Mouse (Mus musculus): ENCODE measurements around the gene Wars. TPM values are rescaled to one million over a fixed set of nuclear protein-coding genes. Genes with fewer than 3 reads are reported as not detected.

Wars gene
- polyA plus RNA-seq, 1 experiment from 2014 or later, result 70.7 TPM

GRCm38 (mm10) chr12:108914709-108915340 lies 20.9 kb upstream of the Wars start:
- ATAC-seq (ENCODE audit: low FRiP score, low TSS enrichment) (no peak), DNase-seq (ENCODE audit: low spot score) (no peak)
- no peaks in the 10 kb centered on the region for H3K9me3 ChIP-seq (ENCODE audit: control insufficient read depth, low read length)
- H3K27ac ChIP-seq (replicated peaks), result no peak overlapping the region; the same call in 1 of the 2 replicates
- TF ChIP-seq EP300 (optimal IDR thresholded peaks at IDR 0.05), result no peak
- TF ChIP-seq CTCF (IDR thresholded peaks at IDR 0.05; ENCODE audit: low read depth), result no peak
- no peak overlapping the region for H3K9ac ChIP-seq (ENCODE audit: low read length)
- WGBS, result 47% methylated on average over 12 of the region's 12 CpGs
- no peaks in the 10 kb centered on the region for H3K27me3 ChIP-seq (ENCODE audit: control insufficient read depth, insufficient read depth, low read length)
- H3K36me3 ChIP-seq (ENCODE audit: control insufficient read depth, insufficient read depth, low read length), result no peaks in the 10 kb centered on the region
- peaks cover 2% of the 10 kb centered on the region; the same call in 1 of the 2 replicates for H3K4me1 ChIP-seq (replicated peaks; ENCODE audit: control insufficient read depth, insufficient read depth)
- no peak overlapping the region for H3K4me2 ChIP-seq (replicated peaks; ENCODE audit: low read depth)
- H3K4me3 ChIP-seq (ENCODE audit: low read depth, low read length), result no peak overlapping the region

- H3K27ac ChIP-seq (replicated peaks), result no peak overlapping the region; the same call in 1 of the 2 replicates
- no peaks in the 10 kb centered on the region for H3K36me3 ChIP-seq (ENCODE audit: control insufficient read depth, insufficient read depth, low read length)
- peaks cover 2% of the 10 kb centered on the region; the same call in 1 of the 2 replicates for H3K4me1 ChIP-seq (replicated peaks; ENCODE audit: control insufficient read depth, insufficient read depth)
- ATAC-seq (ENCODE audit: low FRiP score, low TSS enrichment) (no peak), DNase-seq (ENCODE audit: low spot score) (no peak)
- TF ChIP-seq CTCF (IDR thresholded peaks at IDR 0.05; ENCODE audit: low read depth) (no peak), EP300 (optimal IDR thresholded peaks at IDR 0.05) (no peak)
- H3K27me3 ChIP-seq (ENCODE audit: control insufficient read depth, insufficient read depth, low read length), result no peaks in the 10 kb centered on the region
- H3K4me2 ChIP-seq (replicated peaks; ENCODE audit: low read depth), result no peak overlapping the region
- H3K9ac ChIP-seq (ENCODE audit: low read length), result no peak overlapping the region
- 53% methylated on average over 3 of the region's 3 CpGs for WGBS
- H3K4me3 ChIP-seq (ENCODE audit: low read depth, low read length), result no peak overlapping the region
- H3K9me3 ChIP-seq (ENCODE audit: control insufficient read depth, low read length), result no peaks in the 10 kb centered on the region
Observed at GRCm38 (mm10) chr12:108914198-108914597, 20.2 kb upstream of the Wars start.

GRCm38 (mm10) chr12:108912442-108912841 lies 18.5 kb upstream of the Wars start:
- no peak for ATAC-seq (ENCODE audit: low FRiP score, low TSS enrichment)
- 91% methylated on average over 2 of the region's 2 CpGs for WGBS

GRCm38 (mm10) chr12:108909846-108910433 lies 16.0 kb upstream of the Wars start:
- TF ChIP-seq EP300 (optimal IDR thresholded peaks at IDR 0.05) (no peak), CTCF (IDR thresholded peaks at IDR 0.05; ENCODE audit: low read depth) (no peak)
- Histone ChIP-seq H3K27me3 (ENCODE audit: control insufficient read depth, insufficient read depth, low read length) (no peaks in the 10 kb centered on the region), H3K9ac (ENCODE audit: low read length) (no peak overlapping the region), H3K36me3 (ENCODE audit: control insufficient read depth, insufficient read depth, low read length) (no peaks in the 10 kb centered on the region), H3K27ac (replicated peaks) (no peak overlapping the region), H3K4me3 (ENCODE audit: low read depth, low read length) (no peak overlapping the region), H3K4me2 (replicated peaks; ENCODE audit: low read depth) (no peak overlapping the region), H3K9me3 (ENCODE audit: control insufficient read depth, low read length) (no peaks in the 10 kb centered on the region), H3K4me1 (replicated peaks; ENCODE audit: control insufficient read depth, insufficient read depth) (peaks cover 2% of the 10 kb centered on the region; the same call in 1 of the 2 replicates)
- WGBS, result 52% methylated on average over 8 of the region's 8 CpGs
- no peak for ATAC-seq (ENCODE audit: low FRiP score, low TSS enrichment)
- DNase-seq (ENCODE audit: low spot score), result no peak

More at GRCm38 (mm10) chr12:108912442-108912841, 18.5 kb upstream of the Wars start:
- Histone ChIP-seq H3K4me1 (replicated peaks; ENCODE audit: control insufficient read depth, insufficient read depth) (peaks cover 2% of the 10 kb centered on the region; the same call in 1 of the 2 replicates), H3K9me3 (ENCODE audit: control insufficient read depth, low read length) (no peaks in the 10 kb centered on the region), H3K4me2 (replicated peaks; ENCODE audit: low read depth) (no peak overlapping the region), H3K36me3 (ENCODE audit: control insufficient read depth, insufficient read depth, low read length) (no peaks in the 10 kb centered on the region), H3K4me3 (ENCODE audit: low read depth, low read length) (no peak overlapping the region), H3K27ac (replicated peaks) (no peak overlapping the region), H3K9ac (ENCODE audit: low read length) (no peak overlapping the region), H3K27me3 (ENCODE audit: control insufficient read depth, insufficient read depth, low read length) (no peaks in the 10 kb centered on the region)
- TF ChIP-seq EP300 (optimal IDR thresholded peaks at IDR 0.05), result no peak
- TF ChIP-seq CTCF (IDR thresholded peaks at IDR 0.05; ENCODE audit: low read depth), result no peak
- no peak for DNase-seq (ENCODE audit: low spot score)

- TF ChIP-seq EP300 (optimal IDR thresholded peaks at IDR 0.05) (no peak), CTCF (IDR thresholded peaks at IDR 0.05; ENCODE audit: low read depth) (no peak)
- no peaks in the 10 kb centered on the region for H3K4me1 ChIP-seq (replicated peaks; ENCODE audit: control insufficient read depth, insufficient read depth)
Observed at GRCm38 (mm10) chr12:108906398-108906797, 12.4 kb upstream of the Wars start.

More at GRCm38 (mm10) chr12:108906398-108906797, 12.4 kb upstream of the Wars start:
- DNase-seq (ENCODE audit: low spot score), result no peak
- H3K27ac ChIP-seq (replicated peaks), result 0 out of 2 replicates have a peak overlapping the region, but pooled peaks have one; percentile 13
- no peaks in the 10 kb centered on the region for H3K9me3 ChIP-seq (ENCODE audit: control insufficient read depth, low read length)
- WGBS, result 79% methylated on average over 12 of the region's 12 CpGs
- no peaks in the 10 kb centered on the region for H3K36me3 ChIP-seq (ENCODE audit: control insufficient read depth, insufficient read depth, low read length)
- H3K4me2 ChIP-seq (replicated peaks; ENCODE audit: low read depth), result no peak overlapping the region
- no peak overlapping the region for H3K9ac ChIP-seq (ENCODE audit: low read length)
- no peak for ATAC-seq (ENCODE audit: low FRiP score, low TSS enrichment)
- H3K4me3 ChIP-seq (ENCODE audit: low read depth, low read length), result no peak overlapping the region
- no peaks in the 10 kb centered on the region for H3K27me3 ChIP-seq (ENCODE audit: control insufficient read depth, insufficient read depth, low read length)
